Mouse (Mus musculus): ENCODE measurements around the gene Nek7. TPM values are rescaled to one million over a fixed set of nuclear protein-coding genes. Genes with fewer than 3 reads are reported as not detected.

The Nek7 gene
- total RNA-seq, 2 experiments from 2014 or later: 30.9 to 32.4 TPM

- no peak for DNase-seq (ENCODE audit: extremely low spot score in 1 of 2, low spot score in 1 of 2)
These were observed 102.4 kb downstream of the Nek7 start for GRCm38 (mm10) chr1:138517360-138518099.

- DNase-seq (ENCODE audit: extremely low spot score in 1 of 2, low spot score in 1 of 2): no peak
These were observed 103.0 kb downstream of the Nek7 start for GRCm38 (mm10) chr1:138516946-138517345.

GRCm38 (mm10) chr1:138515362-138515761, 104.6 kb downstream of the Nek7 start:
- DNase-seq (ENCODE audit: extremely low spot score in 1 of 2, low spot score in 1 of 2): no peak

DNA sequence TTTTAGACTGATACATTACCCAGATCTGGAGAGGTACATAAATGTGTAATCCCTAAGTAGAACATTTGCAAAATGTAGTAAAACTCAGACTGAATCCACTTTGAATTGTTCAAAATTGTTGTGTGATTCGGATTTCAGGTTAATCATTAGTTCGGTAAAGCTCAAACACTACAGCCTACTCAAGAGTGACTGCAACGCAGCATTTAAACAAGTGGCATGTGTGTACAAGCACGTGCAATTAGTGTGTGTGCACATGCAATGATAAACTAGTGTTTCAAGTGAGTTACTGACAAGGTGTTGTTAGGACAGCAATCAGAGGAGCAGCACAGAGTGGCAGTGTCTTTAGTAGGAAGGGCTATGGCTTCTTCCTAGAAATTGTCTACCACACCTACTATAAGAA, 106.0 kb downstream of the Nek7 start:
- DNase-seq (ENCODE audit: extremely low spot score in 1 of 2, low spot score in 1 of 2): no peak

GRCm38 (mm10) chr1:138510566-138510965, 109.4 kb downstream of the Nek7 start:
- no peak for DNase-seq (ENCODE audit: extremely low spot score in 1 of 2, low spot score in 1 of 2)

DNA sequence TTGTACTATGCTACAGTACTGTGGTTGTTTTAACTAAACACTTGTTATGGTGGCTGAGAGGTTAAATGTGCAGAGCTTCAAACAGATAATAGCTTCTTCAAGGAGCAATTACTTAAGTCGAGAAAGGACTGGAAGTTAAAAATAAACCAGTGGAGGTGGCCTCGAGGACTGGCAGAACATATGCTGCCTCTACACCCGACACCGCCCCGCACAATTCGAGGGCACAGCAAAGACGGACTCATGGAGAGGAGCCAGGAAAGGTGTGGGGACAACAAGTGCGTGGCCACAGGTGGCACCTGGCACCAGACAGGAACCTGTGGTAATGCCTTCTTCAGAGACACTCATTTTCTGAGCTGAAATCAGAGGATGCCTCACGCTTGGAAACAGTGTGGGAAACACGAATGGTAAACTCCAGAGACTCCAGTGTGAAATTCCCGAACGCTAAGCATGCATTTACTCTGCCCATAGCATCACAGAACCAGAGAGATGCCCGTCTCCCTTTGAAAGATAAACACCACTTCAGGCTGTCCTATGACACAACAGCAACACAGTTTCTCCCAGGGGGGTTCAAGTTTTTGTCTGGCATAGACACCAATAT, 112.4 kb downstream of the Nek7 start:
- DNase-seq (ENCODE audit: extremely low spot score in 1 of 2, low spot score in 1 of 2): no peak

GRCm38 (mm10) chr1:138507014-138507413, 112.9 kb downstream of the Nek7 start:
- DNase-seq (ENCODE audit: extremely low spot score in 1 of 2, low spot score in 1 of 2): no peak

DNA sequence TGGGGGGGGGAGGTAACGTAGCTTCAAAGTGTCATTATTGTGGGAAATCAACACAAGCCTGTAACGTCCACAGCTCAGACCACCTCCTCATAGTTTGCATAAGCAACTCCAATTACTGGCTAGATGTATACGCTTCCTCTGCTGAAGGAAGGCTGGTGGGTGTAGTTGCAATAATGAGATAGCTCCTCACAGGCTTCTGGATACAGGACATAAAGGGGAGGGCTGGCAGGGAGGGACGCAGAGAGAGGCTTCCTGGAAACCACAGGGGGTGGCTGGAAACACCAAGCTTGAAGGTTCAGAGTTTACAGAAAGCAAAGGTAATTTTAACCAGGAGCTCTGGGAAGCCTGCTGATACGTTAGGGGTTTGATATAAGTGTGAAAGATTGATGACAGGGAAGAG, 115.7 kb downstream of the Nek7 start:
- no peak for DNase-seq (ENCODE audit: extremely low spot score in 1 of 2, low spot score in 1 of 2)

GRCm38 (mm10) chr1:138500691-138501090, 119.2 kb downstream of the Nek7 start:
- no peak for DNase-seq (ENCODE audit: extremely low spot score in 1 of 2, low spot score in 1 of 2)

DNA sequence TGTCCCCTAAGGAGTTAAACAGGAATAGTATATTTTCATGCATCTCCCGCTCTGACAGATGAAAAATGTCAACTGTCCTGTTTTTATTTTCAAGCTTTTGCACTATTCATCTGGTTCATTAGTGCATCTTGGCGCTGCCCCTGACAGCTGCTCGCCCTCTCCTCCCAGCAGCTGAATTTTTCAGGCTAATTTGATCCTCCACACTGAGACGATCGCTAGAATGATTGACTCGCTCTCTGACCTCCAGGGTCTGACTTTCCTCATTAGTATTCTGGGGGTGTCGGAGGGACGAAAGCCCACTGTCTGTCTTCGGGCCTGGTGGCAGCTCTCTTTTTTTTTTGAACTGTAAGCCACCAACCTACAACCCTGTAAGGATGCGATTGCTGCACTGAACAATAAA, 119.8 kb downstream of the Nek7 start:
- DNase-seq (ENCODE audit: extremely low spot score in 1 of 2, low spot score in 1 of 2): no peak

GRCm38 (mm10) chr1:138499461-138499860, 120.5 kb downstream of the Nek7 start:
- DNase-seq (ENCODE audit: extremely low spot score in 1 of 2, low spot score in 1 of 2): peak in 1 of 2 experiments; percentile 13

GRCm38 (mm10) chr1:138491382-138492097, 128.4 kb downstream of the Nek7 start:
- DNase-seq (ENCODE audit: extremely low spot score in 1 of 2, low spot score in 1 of 2): no peak

- no peak for DNase-seq (ENCODE audit: extremely low spot score in 1 of 2, low spot score in 1 of 2)
These were observed 132.4 kb downstream of the Nek7 start for GRCm38 (mm10) chr1:138487569-138487968.

GRCm38 (mm10) chr1:138480694-138481093, 139.2 kb downstream of the Nek7 start:
- DNase-seq (ENCODE audit: extremely low spot score in 1 of 2, low spot score in 1 of 2): no peak

DNA sequence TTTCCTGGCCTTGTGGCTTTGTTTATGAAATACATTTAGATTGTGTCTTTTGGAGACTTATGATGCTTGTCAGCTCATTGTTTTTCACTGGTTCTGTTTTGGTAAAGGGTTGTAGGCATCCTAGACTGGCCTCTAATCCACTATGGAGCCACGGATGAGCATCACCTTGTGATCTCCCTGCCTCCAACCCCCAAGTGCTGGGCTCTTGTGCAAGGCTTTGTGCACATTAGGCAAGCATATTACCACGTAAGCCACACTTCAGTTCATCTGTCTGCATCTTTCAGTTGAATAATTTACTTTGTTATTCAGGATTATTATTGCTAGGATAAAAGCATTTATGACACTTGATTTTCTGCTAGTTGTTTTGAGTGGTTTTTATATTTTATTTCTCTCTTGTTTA, 154.6 kb downstream of the Nek7 start:
- DNase-seq (ENCODE audit: extremely low spot score in 1 of 2, low spot score in 1 of 2): no peak

- DNase-seq (ENCODE audit: extremely low spot score in 1 of 2, low spot score in 1 of 2): no peak
These were observed 158.5 kb downstream of the Nek7 start for GRCm38 (mm10) chr1:138461425-138461824.

- no peak for DNase-seq (ENCODE audit: extremely low spot score in 1 of 2, low spot score in 1 of 2)
These were observed 170.5 kb downstream of the Nek7 start for GRCm38 (mm10) chr1:138449476-138449851.

DNA sequence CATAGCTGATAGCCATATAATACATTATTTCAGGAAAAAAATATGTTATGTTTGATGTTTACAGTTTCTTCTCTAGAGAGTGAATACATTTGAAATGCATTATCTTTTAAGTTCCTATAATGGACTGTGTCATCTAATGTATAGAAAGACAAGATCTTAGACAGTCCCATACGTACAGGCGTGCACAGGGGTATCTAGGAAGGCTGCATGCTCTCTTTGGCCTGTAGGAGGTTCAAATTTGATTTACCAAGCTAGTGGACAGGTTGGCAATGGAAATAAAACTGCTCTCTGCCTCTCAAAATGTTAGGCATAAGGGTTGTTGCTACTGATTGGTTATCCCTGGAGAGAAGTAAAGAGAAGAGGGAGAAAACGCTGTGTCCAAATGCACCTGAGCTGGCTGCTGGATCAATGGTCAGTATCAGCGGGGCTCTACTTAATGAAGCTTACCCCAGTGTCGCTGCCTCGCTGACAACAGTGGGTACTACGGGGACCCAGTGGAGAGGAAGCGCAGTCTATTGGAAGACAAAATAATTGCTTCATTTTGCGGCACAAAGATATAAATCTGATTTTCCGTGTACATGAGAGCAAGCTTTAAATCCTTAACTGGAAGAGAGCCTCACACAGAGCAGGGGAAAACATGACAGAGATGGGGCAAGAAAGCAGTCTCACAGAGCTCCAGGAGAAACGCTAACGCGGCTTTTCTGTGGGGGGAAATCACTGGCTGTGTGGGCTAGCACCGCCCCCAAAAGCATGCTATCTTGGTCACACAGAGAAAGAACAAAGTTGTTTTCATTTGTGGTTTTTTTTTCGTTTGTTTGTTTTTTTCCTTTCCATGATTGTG, 171.1 kb downstream of the Nek7 start:
- no peak for DNase-seq (ENCODE audit: extremely low spot score in 1 of 2, low spot score in 1 of 2)

DNA sequence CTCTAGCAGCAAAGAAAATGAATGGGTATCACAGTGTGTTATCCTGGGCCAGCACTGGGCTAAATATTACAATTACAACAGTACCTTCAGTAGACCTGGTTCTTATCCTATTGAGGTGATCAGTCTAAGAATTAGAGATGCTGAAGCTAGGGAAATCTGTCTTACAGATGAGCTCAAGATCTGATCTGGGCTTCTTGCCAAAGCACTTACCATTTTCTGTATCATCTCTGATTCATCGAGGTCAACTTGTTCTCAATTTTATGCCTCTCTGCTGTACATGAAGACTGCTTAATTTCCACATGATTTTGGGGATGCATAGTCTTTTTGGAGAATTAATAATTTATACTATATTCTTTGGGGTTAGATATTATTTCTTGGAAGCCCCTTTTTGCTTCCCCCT, 173.1 kb downstream of the Nek7 start:
- DNase-seq (ENCODE audit: extremely low spot score in 1 of 2, low spot score in 1 of 2): no peak

Data from layer of hippocampus, postnatal 25 days (tissue).